Mouse (Mus musculus) small intestine, adult 2 months (tissue): ENCODE data around the gene Tnxb.

Source experiments
- CTCF ChIP-seq: fragments of 200-500 bp; IDR thresholded peaks from 2 replicates; pipeline ENCODE4 v1.5.1; 2012; ENCODE audit warnings: low read depth, mild to moderate bottlenecking, control low read depth, inconsistent platforms, low read length, moderate library complexity, mixed read lengths; ENCODE audit not compliant: insufficient replicate concordance, insufficient read length; ENCODE audit errors: extremely low read depth
- POLR2A ChIP-seq: fragments of 200-500 bp; IDR thresholded peaks from 2 replicates; pipeline ENCODE4 v1.6.1; 2012; ENCODE audit warnings: low read depth, mild to moderate bottlenecking, control low read depth, inconsistent platforms, low read length, moderate library complexity

DNA sequence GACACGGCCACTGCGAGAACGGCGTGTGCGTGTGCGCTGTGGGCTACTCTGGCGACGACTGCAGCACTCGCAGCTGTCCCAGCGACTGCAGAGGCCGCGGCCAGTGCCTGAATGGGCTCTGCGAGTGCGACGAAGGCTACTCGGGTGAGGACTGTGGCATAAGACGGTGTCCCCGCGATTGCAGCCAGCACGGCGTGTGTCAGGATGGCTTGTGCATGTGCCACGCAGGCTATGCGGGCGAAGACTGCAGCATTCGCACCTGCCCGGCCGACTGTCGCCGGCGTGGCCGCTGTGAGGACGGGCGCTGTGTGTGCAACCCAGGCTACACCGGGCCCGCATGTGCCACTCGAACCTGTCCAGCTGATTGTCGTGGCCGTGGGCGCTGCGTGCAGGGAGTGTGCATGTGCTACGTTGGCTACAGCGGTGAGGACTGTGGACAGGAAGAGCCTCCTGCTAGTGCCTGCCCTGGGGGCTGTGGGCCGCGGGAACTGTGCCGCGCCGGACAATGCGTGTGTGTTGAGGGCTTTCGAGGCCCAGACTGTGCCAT, 2.0 kb downstream of the Tnxb start:
- TF ChIP-seq CTCF (no peak), POLR2A (no peak)
